Mouse (Mus musculus): ENCODE measurements at regions not wholly inside any gene's neighbourhood (a gene's known extent, or its start where the extent isn't known, plus 50 kb on each side); places are given as distances from the start of the nearest gene placed in this dataset.

DNA sequence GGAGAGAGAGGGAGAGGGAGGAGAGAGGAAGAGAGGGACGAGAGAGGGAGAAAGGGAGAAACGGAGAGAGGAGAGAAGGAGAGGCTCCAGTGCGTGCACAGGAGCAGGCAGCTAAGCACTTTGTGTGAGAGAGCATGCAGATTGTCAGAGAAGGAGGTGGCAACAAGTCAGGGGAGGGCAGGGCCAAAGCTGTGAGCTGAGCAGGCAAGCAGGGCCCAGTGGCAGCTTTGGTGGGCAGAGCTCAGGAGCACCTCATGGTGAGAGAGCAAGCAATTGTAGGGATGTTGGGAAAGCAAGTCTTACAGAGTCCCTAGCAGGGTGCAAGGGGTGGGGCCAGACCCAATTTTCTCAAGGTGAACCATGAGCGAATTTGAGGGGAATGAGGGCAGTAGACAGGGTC is 234.3 kb upstream of the Hey2 start:
- DNase-seq (ENCODE audit: low spot score), result no peak
- WGBS, result 30% methylated on average over 4 of the region's 4 CpGs
- Histone ChIP-seq H3K27me3 (ENCODE audit: insufficient read depth, low read length) (no peaks in the 10 kb centered on the region), H3K36me3 (ENCODE audit: insufficient read depth, low read length) (no peaks in the 10 kb centered on the region), H3K4me2 (ENCODE audit: low read depth, low read length) (no peak overlapping the region), H3K9me3 (ENCODE audit: low read length) (no peaks in the 10 kb centered on the region), H3K4me1 (ENCODE audit: insufficient read depth, low read length) (no peaks in the 10 kb centered on the region), H3K4me3 (ENCODE audit: low read length) (no peak overlapping the region), H3K27ac (no peak overlapping the region), H3K9ac (replicated peaks; ENCODE audit: low read length) (no peak overlapping the region)
- ATAC-seq, result no peak
- TF ChIP-seq CTCF (IDR thresholded peaks at IDR 0.05; ENCODE audit: low read depth), result no peak

DNA sequence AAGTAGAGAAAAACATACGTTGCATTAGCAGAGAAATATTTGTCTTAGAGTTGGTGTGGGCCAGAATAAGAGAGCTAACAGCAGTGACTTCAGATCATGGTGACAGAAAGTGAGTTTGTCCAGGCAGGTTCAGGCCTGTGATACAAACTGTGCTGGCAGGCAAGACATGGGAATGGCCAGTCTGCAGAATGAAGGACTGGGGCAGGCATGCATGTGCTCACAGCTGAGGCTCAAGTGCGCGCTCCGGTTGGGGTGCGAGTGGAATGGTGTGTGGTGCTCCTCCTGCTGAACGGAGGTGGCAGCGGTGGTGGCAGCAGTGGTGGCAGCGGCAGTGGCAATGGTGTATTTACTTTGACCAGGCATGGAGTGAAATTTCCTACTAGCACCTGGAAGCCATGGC is 233.8 kb upstream of the Hey2 start:
- Histone ChIP-seq H3K4me3 (ENCODE audit: low read length) (no peak overlapping the region), H3K9ac (replicated peaks; ENCODE audit: low read length) (no peak overlapping the region), H3K4me2 (ENCODE audit: low read depth, low read length) (no peak overlapping the region), H3K36me3 (ENCODE audit: insufficient read depth, low read length) (no peaks in the 10 kb centered on the region), H3K4me1 (ENCODE audit: insufficient read depth, low read length) (no peaks in the 10 kb centered on the region), H3K27ac (no peak overlapping the region), H3K27me3 (ENCODE audit: insufficient read depth, low read length) (no peaks in the 10 kb centered on the region), H3K9me3 (ENCODE audit: low read length) (no peaks in the 10 kb centered on the region)
- DNase-seq (ENCODE audit: low spot score) (no peak), ATAC-seq (no peak)
- WGBS, result 65% methylated on average over 8 of the region's 8 CpGs
- TF ChIP-seq CTCF (IDR thresholded peaks at IDR 0.05; ENCODE audit: low read depth), result no peak

DNA sequence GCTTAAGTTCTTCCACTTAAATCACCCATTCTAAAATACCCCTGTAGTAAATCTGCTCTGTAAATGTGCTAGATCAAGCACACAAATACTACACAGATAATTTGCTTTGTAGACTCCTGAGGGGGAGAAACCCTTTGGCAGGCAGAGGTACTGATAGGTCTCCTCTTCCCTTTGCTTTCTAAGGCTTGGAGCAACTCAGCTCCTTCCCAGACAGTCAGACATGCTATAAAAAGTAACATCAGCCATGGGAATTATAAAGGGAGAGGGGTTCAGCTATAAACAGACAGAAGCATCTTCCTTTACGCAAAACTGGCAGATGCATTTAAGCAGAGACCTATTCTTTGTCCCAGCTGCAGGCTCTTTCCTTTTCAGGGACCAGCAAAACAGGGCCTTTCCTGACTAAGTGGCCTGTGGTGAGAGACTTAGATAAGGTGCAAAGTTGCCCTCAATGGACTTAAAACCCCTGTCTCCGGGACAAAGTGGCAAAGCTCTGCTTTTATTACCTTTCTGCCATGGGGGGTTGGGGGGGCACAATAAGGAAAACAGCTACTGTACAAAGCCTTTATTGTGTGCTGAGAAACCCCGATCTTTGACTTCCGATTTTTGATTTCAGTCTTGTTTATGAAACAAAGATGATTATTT is 231.5 kb upstream of the Hey2 start:
- no peak overlapping the region for H3K27ac ChIP-seq
- no peak for TF ChIP-seq CTCF (IDR thresholded peaks at IDR 0.05; ENCODE audit: low read depth)
- no peak overlapping the region for H3K4me2 ChIP-seq (ENCODE audit: low read depth, low read length)
- no peak overlapping the region for H3K4me3 ChIP-seq (ENCODE audit: low read length)
- WGBS, result 68% methylated on average over 4 of the region's 4 CpGs
- DNase-seq (ENCODE audit: low spot score) (no peak), ATAC-seq (no peak)
- no peaks in the 10 kb centered on the region for H3K27me3 ChIP-seq (ENCODE audit: insufficient read depth, low read length)
- H3K4me1 ChIP-seq (ENCODE audit: insufficient read depth, low read length), result no peaks in the 10 kb centered on the region
- H3K9me3 ChIP-seq (ENCODE audit: low read length), result no peaks in the 10 kb centered on the region
- no peak overlapping the region for H3K9ac ChIP-seq (replicated peaks; ENCODE audit: low read length)
- no peaks in the 10 kb centered on the region for H3K36me3 ChIP-seq (ENCODE audit: insufficient read depth, low read length)

DNA sequence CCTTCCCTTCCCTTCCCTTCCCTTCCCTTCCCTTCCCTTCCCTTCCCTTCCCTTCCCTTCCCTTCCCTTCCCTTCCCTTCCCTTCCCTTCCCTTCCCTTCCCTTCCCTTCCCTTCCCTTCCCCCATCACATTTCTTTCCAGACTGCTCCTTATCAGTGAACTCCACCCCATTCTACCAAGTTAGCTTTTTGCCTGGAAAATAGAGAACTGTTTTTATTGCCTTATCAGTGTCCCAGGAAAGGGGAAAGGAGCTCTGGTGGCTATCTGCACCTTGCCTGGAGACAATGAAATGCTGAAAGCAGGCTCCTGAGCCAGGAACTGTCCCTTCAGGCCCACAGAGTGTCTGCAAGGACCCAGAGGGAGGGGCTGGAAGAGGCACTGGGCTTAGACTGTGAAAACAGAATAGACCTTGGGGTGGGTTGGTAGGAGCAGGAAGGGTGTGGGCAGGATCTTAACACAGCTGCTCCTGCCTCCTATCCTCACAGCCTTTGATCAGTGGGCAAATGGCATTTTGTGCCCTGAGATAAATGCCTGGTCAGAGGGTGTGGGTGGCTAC is 226.1 kb upstream of the Hey2 start:
- ATAC-seq (no peak), DNase-seq (ENCODE audit: low spot score) (no peak)
- Histone ChIP-seq H3K4me2 (ENCODE audit: low read depth, low read length) (no peak overlapping the region), H3K9me3 (ENCODE audit: low read length) (no peaks in the 10 kb centered on the region), H3K4me1 (ENCODE audit: insufficient read depth, low read length) (no peaks in the 10 kb centered on the region), H3K27ac (no peak overlapping the region), H3K36me3 (ENCODE audit: insufficient read depth, low read length) (no peaks in the 10 kb centered on the region), H3K4me3 (ENCODE audit: low read length) (no peak overlapping the region), H3K9ac (replicated peaks; ENCODE audit: low read length) (no peak overlapping the region), H3K27me3 (ENCODE audit: insufficient read depth, low read length) (no peaks in the 10 kb centered on the region)
- no peak for TF ChIP-seq CTCF (IDR thresholded peaks at IDR 0.05; ENCODE audit: low read depth)

DNA sequence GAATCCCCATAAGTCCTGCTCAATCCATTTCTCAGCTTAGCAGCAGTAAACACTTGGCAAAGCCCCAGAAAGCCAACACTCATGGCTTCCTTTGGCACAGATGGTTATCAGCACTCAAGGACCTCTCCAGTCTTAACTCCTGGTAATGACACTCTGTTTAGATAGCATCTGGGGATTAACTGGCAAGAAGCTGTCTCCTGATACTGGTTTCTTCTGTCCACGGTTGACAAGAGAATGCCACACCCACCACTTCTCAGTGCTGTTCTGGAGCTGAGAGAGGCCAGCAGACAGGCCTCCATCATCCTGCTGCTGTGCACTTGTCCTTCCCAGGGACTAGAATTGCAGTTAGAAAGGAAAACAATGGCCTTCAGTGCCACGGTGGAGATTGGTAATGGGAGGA is 220.1 kb upstream of the Hey2 start:
- no peak for ATAC-seq
- 50% methylated on average over 2 of the region's 2 CpGs for WGBS
- no peaks in the 10 kb centered on the region for H3K9me3 ChIP-seq (ENCODE audit: low read length)
- no peak overlapping the region for H3K4me3 ChIP-seq (ENCODE audit: low read length)
- no peaks in the 10 kb centered on the region for H3K4me1 ChIP-seq (ENCODE audit: insufficient read depth, low read length)
- H3K9ac ChIP-seq (replicated peaks; ENCODE audit: low read length), result no peak overlapping the region
- H3K4me2 ChIP-seq (ENCODE audit: low read depth, low read length), result no peak overlapping the region
- no peaks in the 10 kb centered on the region for H3K27me3 ChIP-seq (ENCODE audit: insufficient read depth, low read length)
- H3K36me3 ChIP-seq (ENCODE audit: insufficient read depth, low read length), result no peaks in the 10 kb centered on the region
- DNase-seq (ENCODE audit: low spot score), result no peak
- TF ChIP-seq CTCF (IDR thresholded peaks at IDR 0.05; ENCODE audit: low read depth), result no peak
- no peak overlapping the region for H3K27ac ChIP-seq

DNA sequence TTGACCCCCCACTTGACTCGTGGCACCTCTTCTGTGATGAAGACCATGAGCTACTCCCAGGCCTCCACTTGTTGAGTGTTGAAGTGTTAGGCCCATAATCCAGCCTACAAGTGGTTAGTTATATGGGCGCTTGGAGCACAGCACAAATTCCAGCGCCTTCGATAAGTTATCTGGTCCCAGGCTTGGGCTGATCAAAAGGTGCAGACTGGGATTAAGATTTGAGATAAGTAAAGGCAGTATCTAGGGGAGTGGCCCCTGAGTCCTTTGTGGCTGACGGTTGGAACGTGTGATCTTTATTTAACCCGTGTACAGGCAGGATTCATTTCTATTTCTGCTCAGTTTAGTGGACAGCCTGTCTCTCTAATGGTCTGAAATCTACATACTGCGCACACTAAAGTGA is 210.7 kb upstream of the Hey2 start:
- Histone ChIP-seq H3K4me2 (ENCODE audit: low read depth, low read length) (no peak overlapping the region), H3K27ac (no peak overlapping the region), H3K36me3 (ENCODE audit: insufficient read depth, low read length) (no peaks in the 10 kb centered on the region), H3K27me3 (ENCODE audit: insufficient read depth, low read length) (no peaks in the 10 kb centered on the region), H3K9me3 (ENCODE audit: low read length) (no peaks in the 10 kb centered on the region), H3K9ac (replicated peaks; ENCODE audit: low read length) (no peak overlapping the region), H3K4me3 (ENCODE audit: low read length) (no peak overlapping the region), H3K4me1 (ENCODE audit: insufficient read depth, low read length) (no peaks in the 10 kb centered on the region)
- TF ChIP-seq CTCF (IDR thresholded peaks at IDR 0.05; ENCODE audit: low read depth), result no peak
- 83% methylated on average over 8 of the region's 8 CpGs for WGBS
- ATAC-seq (no peak), DNase-seq (ENCODE audit: low spot score) (no peak)

DNA sequence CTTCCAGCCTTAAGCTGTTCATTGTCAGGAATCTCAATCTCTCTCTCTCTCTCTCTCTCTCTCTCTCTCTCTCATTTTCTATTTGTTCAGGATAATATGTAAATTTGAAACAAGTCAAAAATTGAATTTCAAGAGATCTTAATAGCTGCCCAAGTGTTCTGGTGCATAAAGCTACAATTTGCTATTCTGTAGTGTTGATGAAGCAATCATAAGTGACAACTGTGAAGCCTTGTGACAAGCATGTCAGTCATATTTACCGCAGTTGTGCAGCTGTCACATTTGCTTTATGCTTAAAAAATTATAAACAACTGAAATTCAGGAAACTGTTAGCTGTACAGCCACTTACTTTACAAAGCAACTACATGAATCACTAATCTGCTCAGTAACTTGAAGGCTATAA is 208.6 kb upstream of the Hey2 start:
- H3K9ac ChIP-seq (replicated peaks; ENCODE audit: low read length), result no peak overlapping the region
- 81% methylated on average over 1 of the region's 1 CpGs for WGBS
- no peaks in the 10 kb centered on the region for H3K9me3 ChIP-seq (ENCODE audit: low read length)
- no peak overlapping the region for H3K4me2 ChIP-seq (ENCODE audit: low read depth, low read length)
- H3K27ac ChIP-seq, result no peak overlapping the region
- H3K27me3 ChIP-seq (ENCODE audit: insufficient read depth, low read length), result no peaks in the 10 kb centered on the region
- no peaks in the 10 kb centered on the region for H3K4me1 ChIP-seq (ENCODE audit: insufficient read depth, low read length)
- ATAC-seq, result no peak
- no peaks in the 10 kb centered on the region for H3K36me3 ChIP-seq (ENCODE audit: insufficient read depth, low read length)
- TF ChIP-seq CTCF (IDR thresholded peaks at IDR 0.05; ENCODE audit: low read depth), result no peak
- no peak overlapping the region for H3K4me3 ChIP-seq (ENCODE audit: low read length)
- no peak for DNase-seq (ENCODE audit: low spot score)
